Mouse (Mus musculus): ENCODE results near the gene Khdrbs1.
"Not testable (repeated sequence)": the region's sequence is repeated elsewhere in the genome, so short reads cannot be mapped to it uniquely, and the experiment has no call there.

Gene Khdrbs1

DNA sequence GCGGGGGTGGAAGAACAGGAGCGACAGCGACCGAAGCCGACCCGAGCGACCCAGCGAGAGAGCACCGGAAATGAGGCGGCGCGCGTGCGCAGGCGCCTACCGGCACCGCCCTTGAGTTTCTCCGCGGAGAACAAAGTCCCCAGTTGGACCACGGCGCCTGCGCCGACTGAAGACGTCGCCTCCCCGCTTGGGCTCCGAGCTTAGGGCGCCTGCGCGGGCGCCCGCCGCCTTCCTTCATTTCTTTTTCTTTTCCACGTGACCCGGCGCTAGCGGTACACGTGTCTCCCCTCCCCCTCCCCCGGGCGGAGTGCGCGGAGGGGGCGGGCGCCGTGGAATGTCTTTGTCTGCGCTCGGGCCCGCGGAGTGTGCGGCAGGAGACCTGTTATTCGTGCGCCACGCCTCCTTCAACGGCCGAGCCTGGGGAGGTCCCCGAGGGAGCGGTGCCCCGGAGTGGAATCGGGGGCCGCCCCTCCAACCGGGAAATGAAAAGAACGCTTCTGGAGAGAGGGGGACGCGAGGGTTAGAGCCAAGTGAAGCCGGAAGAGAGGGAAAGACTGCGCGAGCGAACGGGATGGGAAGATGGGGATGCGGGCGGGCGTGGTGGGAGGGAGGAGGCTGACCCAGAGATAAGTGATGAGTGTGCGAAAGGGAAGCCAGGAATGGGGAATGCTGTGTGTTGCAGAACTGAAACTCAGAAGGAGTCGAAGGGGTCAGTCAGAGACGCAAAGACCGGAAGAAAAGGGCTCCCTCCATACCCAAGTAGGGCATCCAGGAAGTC, at the start of gene Khdrbs1:
Khdrbs1 (minus strand) TSS at position 72 of the 778 bp plus-strand sequence.
- DNase-seq (ENCODE audit: low read depth in 1 of 2, low spot score in 2 of 2), result peak; percentile 89 to 93

GRCm38 (mm10) chr4:129791399-129791798, 49.3 kb upstream of the Khdrbs1 start:
- no peak for DNase-seq (ENCODE audit: low read depth in 1 of 2, low spot score in 2 of 2)

- no peak for DNase-seq (ENCODE audit: low read depth in 1 of 2, low spot score in 2 of 2)
These were observed 48.4 kb upstream of the Khdrbs1 start for GRCm38 (mm10) chr4:129790475-129790874.

DNA sequence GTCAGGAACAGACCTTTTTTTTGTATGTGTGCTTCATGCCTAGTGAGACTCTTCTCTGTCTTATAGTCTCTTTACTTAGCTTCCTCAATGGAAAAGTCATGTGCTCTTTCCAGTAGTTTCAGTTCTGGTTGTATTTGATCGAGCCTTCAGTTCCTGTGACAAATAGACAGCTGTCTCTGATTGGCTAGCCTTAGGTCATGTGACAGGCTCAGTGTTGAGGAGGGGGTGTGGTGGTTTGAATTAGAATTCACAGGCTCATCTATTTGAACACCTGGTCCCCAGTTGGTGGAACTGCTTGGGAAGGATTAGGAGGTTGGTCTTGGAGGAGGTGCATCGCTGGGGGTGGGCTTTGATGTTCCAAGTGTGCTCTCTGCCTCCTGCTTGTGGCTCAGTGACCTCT, 47.5 kb upstream of the Khdrbs1 start:
- DNase-seq (ENCODE audit: low read depth in 1 of 2, low spot score in 2 of 2), result no peak

DNA sequence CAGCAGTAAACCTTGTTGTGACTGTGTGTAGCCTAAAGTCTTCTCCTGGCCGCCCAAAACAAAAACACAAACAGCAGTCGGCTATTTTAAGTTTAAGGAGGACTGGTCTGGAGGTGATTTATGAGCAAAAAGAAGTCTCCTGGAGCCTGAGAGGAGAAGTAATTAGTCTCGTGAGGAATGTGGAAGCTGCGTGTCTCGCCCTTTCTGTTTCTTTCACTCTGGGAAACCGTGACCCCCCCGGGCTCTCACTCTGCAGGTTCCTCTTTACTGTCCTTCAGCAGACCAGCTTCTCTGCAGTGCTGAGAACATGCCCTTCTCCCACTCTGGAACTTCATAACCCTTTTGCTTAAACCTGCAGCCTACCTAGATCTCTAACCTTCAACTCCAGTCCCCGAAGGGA, 46.6 kb upstream of the Khdrbs1 start:
- peak; percentile 66 to 71 for DNase-seq (ENCODE audit: low read depth in 1 of 2, low spot score in 2 of 2)

DNA sequence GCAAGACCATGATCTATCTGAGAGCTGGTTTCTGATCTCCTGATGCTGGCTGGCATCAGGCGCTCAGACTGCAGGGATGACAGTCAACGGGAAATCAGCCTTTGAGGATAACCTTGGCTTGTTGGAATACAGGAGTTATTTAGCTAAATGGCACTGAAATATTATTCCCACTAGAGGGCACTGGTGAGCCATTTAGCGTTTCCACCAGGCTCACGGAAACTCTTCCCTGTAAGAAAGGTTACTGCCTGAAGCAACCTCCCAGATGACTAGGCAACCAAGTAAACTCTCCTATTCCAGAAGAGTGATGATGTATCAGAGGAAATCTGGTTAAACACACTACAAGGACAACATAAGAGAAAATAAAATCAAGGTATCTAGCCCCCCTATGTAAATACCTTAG, 43.1 kb upstream of the Khdrbs1 start:
- DNase-seq (ENCODE audit: low read depth in 1 of 2, low spot score in 2 of 2), result peak; percentile 42 to 64

- DNase-seq (ENCODE audit: low read depth in 1 of 2, low spot score in 2 of 2), result no peak
These were observed 41.4 kb upstream of the Khdrbs1 start for GRCm38 (mm10) chr4:129783506-129783905.

GRCm38 (mm10) chr4:129782857-129783331, 40.8 kb upstream of the Khdrbs1 start:
- no peak for DNase-seq (ENCODE audit: low read depth in 1 of 2, low spot score in 2 of 2)

DNA sequence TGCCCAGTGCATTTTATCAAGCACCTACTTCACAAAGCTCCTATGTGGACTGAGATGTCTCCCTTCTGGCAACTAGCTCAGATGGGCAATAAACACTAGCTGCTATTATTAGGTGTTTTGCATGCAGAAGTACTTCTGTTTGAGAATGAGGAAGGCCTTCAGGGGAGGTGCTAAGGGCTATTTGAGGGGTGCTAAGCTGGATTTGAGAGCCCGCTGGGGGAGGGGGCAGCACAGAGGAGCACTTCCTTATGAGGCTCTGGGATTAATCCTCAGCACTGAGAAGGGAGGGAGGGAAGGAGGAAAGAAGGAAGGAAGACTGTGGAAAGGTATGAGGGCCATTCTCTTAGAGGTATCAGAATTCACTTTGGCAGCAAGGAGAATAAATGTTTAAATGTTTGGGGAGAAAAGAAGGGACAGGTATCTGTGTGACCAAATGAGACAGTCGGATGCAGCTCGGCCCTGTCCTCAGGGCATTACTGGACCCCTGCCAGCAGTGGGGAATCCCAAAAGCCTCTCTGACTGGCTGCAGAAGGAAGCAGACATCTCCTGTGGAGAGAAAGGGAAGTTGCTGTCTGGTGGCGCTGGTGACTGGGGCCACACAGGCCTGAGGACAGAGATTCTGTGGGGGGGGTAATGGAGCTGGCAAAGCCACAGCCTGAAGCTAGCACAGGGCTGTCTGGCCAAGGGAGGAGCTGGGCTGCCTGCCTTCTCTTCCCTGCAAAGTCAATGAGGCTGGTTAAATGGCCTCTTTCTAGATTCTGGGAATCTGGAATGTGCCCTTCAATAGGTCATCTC, 40.0 kb upstream of the Khdrbs1 start:
- peak in 1 of 2 experiments; percentile 59 for DNase-seq (ENCODE audit: low read depth in 1 of 2, low spot score in 2 of 2)

DNA sequence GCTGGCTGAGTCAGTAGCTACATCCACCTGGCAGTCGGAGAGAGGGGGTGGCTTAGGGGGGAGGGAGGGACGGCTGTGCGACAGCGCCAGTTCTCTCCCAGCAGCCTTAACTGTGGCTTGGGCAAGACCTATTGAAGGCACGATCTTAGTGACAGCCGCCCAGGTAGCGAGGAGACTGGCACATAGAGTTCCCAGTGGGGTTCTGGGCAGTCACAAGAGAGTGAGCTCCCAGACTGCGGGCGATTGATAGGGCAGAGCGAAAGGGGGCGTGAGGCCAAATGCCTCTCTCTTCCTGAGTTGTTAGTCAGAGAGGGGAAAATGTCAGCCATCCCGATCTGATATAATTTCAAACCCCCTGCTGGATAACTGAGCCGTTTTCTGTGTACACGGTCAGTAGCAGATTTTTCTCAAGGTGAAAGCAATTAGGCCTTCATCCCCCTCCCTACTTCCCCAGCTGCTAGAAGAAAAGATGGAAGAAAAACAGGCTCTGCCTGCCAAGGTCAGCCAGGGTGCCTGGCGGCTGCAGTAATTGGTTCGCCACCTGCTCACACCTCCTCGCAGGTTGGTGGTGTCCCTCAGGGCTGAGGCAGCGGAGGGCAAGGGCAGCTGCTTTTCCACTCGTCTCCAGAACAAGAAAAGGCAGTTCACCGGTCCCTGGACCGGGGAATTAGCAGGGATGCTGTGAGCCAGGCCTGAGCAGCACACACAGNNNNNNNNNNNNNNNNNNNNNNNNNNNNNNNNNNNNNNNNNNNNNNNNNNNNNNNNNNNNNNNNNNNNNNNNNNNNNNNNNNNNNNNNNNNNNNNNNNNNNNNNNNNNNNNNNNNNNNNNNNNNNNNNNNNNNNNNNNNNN, 29.8 kb upstream of the Khdrbs1 start:
- DNase-seq (ENCODE audit: low read depth in 1 of 2, low spot score in 2 of 2), result no peak

DNA sequence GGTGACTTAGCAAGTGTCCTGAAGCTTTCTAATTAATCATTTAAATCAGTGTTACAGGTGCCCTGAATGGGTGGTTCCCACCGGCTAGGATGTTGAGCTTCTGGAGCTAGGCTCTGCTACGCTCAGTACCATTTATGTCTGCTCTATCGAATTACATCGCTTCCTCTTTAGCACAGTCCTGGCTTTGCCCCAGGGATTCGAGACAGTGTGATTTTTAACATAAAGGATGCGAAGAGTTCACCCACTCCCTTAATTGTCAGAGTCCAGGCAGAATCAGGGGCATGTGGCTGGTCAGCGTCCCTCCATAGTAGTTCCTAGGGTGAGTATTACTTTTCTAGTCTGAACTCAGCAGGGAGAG, 29.2 kb upstream of the Khdrbs1 start:
- no peak for DNase-seq (ENCODE audit: low read depth in 1 of 2, low spot score in 2 of 2)

DNA sequence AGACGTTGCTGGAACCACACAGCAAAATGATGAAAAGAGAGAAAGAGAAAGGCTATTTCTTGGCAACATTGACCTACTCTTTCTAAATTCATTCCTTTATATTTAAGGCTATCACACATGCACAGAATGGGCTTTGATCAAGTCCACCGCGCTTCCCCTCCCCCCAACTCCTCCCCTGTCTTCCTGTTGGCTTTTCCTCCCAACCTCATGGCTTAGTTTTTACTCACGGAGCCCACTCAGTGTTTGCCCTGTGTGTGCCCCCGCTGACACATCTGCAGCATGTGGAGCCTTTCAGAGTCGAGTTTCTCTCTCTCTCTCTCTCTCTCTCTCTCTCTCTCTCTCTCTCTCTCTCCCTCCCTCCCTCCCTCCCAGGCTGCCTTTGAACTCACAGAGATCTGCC, 28.5 kb upstream of the Khdrbs1 start:
- no peak for DNase-seq (ENCODE audit: low read depth in 1 of 2, low spot score in 2 of 2)

- not testable (repeated sequence) for DNase-seq (ENCODE audit: low read depth in 1 of 2, low spot score in 2 of 2)
These were observed 26.6 kb upstream of the Khdrbs1 start for GRCm38 (mm10) chr4:129768742-129769141.

DNA sequence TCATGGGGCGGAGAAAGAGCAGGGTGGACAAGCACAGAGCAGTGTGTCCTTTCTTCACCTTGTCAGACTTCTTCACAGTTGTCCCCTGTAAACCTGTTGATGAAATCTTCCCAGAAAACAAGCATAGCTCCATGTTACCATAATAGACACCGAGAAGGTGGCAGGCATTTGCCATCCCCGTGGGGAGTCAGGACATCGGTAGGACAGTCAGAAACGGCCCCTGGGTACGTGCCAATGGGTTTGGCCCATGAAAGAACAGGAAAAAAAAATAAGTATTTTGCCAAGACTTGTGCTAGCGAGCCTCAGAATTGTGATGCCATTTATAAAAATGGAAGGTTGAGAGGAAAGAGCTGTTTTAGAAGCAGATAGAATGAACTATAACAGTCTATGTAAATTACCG, 25.7 kb upstream of the Khdrbs1 start:
- DNase-seq (ENCODE audit: low read depth in 1 of 2, low spot score in 2 of 2), result no peak

DNA sequence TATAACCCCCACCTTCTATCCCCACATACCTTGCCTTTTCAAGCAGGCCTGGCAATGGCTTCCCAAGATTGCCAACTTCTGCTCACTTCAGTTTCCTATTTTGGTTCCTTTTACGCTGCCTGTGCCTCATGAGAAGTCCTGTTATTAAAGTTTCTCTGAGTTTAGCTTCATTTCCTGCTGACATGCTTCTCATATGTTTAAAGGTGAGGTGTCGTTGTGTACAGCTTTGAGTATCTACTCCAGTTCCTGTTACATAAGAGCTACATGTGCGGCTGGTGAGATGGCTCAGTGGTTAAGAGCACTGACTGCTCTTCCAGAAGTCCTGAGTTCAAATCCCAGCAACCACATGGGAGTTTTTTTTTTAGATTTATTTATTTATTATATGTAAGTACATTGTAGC, 23.2 kb upstream of the Khdrbs1 start:
- no peak for DNase-seq (ENCODE audit: low read depth in 1 of 2, low spot score in 2 of 2)

- not testable (repeated sequence) for DNase-seq (ENCODE audit: low read depth in 1 of 2, low spot score in 2 of 2)
These were observed 20.4 kb upstream of the Khdrbs1 start for GRCm38 (mm10) chr4:129762496-129762895.

GRCm38 (mm10) chr4:129761606-129762005, 19.5 kb upstream of the Khdrbs1 start:
- DNase-seq (ENCODE audit: low read depth in 1 of 2, low spot score in 2 of 2), result peak in 1 of 2 experiments; percentile 23

DNA sequence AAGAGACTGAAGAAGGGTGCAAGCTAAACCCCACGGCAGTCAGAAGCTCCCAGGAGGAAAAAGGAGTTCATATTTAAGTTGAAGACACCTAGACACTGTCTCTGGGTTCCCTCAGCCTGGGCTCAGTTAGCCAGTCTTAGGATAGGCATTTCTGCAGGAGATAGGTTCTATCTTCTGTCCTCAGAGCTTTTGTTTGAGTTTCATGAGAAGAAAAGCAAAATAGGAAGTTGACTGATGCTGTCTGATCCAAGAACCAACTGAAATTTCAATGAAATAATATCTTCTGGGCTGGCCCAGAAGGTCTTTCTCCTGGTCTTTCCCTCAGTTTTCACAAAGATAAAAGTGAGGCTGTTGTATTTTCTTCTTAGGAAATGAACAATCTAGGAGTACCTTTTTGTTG, 13.4 kb upstream of the Khdrbs1 start:
- no peak for DNase-seq (ENCODE audit: low read depth in 1 of 2, low spot score in 2 of 2)

DNA sequence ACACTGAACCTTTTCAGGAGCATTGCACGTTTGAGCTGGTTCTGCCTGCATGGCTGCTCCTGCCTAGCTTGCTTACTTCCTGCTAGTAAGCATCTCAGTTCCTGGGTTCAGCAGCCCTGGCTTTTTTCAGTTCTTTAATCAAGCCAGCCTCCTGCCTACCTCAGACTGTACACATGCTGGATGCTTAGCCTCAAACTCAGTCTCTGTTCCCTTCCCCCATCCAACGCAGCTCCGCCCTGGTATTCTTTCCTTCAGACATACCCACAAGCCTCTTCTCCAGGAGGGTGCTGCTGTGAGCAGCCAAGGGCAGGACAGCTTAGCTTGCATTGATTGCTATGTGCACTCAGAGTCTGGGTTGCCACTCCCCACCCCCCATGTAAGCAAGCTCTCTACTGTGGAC, 12.6 kb upstream of the Khdrbs1 start:
- peak in 1 of 2 experiments; percentile 14 for DNase-seq (ENCODE audit: low read depth in 1 of 2, low spot score in 2 of 2)

DNA sequence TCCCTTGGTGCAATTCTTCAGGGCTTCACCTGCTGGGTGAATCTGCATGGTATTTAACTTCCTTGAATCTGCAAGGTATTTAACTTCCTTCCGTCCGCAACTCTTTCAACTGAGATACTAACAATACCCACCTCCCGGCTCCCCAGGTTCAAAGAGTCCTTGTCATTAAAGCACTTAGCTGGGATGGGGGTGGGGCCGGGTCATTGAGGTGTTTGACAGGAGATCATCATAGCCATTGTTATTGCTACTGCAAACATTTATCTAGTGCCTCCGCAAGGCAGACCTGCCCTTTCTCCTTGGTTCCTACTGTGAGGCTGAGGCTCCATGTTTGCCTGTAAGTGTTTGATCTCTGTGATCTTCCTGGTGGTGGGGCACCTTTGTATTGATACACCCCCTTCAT, 8.3 kb upstream of the Khdrbs1 start:
- DNase-seq (ENCODE audit: low read depth in 1 of 2, low spot score in 2 of 2), result no peak

DNA sequence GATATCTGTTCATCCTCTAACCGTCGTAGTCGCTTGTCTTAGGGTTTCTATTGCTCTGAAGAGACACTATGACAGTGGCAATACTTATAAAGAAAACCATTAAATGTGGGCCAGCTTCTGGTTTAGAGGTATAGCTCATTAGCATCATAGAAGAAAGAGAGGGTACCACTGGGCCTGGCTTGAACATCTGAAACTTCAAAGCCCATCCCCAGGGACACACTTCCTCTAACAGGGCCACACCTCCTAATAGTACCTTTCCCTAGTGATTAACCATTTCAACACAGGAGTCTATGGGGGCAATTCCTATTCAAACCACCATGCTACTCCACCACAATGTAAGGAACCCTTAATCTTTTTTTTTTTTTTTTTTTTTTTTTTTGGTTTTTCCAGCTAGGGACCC, 4.5 kb upstream of the Khdrbs1 start:
- DNase-seq (ENCODE audit: low read depth in 1 of 2, low spot score in 2 of 2), result no peak
